Mouse (Mus musculus): ENCODE measurements at regions not wholly inside any gene's neighbourhood (a gene's known extent, or its start where the extent isn't known, plus 50 kb on each side); places are given as distances from the start of the nearest gene placed in this dataset.

- no peak for TF ChIP-seq CHD2 (IDR thresholded peaks at IDR 0.05; ENCODE audit: low read depth, low read length)
- TF ChIP-seq MAFK (IDR thresholded peaks at IDR 0.05; ENCODE audit: insufficient read depth, low read depth, low read length): no peak
- TF ChIP-seq HCFC1 (IDR thresholded peaks at IDR 0.05; ENCODE audit: borderline replicate concordance, insufficient read depth, low read length): no peak
Measured at GRCm38 (mm10) chr1:63875297-63875962, 106.4 kb upstream of the 4933402D24Rik start.

Data from ES-E14 (cell line).